Comparison of ENCODE assay signal across 27 mouse cellular contexts in the genomic region with DNA sequence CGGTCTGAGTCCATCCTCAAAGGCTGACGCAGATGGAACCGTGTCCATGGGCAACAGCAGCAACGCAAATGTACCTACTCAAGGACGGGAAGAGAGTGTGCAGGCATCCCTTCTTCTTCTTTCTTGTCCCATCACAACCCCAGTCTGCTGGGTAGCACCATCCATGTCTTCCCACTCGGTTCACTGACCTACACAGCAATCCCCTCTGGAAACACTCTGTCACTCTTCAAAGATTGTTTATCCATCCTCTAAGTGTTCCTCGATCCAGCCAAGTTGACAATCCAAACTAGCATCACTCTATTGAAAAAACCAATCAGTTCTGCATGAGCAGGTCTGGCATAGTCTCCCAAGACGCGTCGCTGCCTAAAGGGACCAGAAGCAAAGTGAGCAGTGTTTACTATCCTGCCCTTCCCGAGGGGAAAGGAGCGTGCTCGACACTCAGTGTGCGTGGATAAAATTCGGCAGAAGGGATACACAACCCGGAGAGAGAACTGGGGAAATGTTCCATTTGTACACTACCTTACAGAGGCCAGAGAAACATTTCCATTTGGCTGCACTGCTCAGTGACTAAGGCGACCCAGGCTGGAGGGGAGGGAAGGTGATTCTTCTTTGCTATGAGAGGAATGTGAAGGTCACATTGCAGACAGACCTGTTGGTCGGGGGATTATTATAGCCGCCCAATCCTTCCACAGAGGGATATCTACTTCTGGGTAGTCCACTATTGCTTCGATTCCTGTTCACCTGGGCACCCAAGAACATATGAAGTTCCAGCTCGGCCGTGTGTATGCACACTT. TPM values are rescaled to one million over a fixed set of nuclear protein-coding genes. Genes with fewer than 3 reads are reported as not detected.
A peak's percentile ranks its signal among the peaks of the same experiment; 100 is the strongest.
DNase-seq lines count a peak whose midpoint lies in the region; ATAC-seq and TF ChIP-seq lines count a peak whose summit lies in the region.
"Had no signal": no experiment of that assay in that cellular context is flagged by ENCODE, and none has a peak within 500 bp of the region (broad histone marks: within the 10 kb centered on the region; RNA-seq: fewer than 3 reads in every experiment).

No protein-coding gene starts in this region.

- no peak for TF ChIP-seq CTCF in kidney, postnatal 0 days (IDR thresholded peaks at IDR 0.05; ENCODE audit: low read depth)

- peaks cover 8% of the 10 kb centered on the region for H3K4me1 ChIP-seq in kidney, postnatal 0 days (replicated peaks; ENCODE audit: insufficient read depth, low read length)
- H3K4me1 ChIP-seq: embryonic facial prominence, embryonic 12.5 days; forebrain, embryonic 12.5 days; hindbrain, embryonic 15.5 days had no signal

- H3K4me2 ChIP-seq in kidney, postnatal 0 days (ENCODE audit: low read length) = no peak overlapping the region
- H3K4me2 ChIP-seq: embryonic facial prominence, embryonic 12.5 days; forebrain, embryonic 12.5 days; heart, embryonic 11.5 days; heart, embryonic 15.5 days; hindbrain, embryonic 15.5 days had no signal

- 63% methylated on average over 22 of the region's 22 CpGs for WGBS in kidney, postnatal 0 days

- peak overlapping the region; percentile 74 for H3K27ac ChIP-seq in kidney, postnatal 0 days
- H3K27ac ChIP-seq: embryonic facial prominence, embryonic 12.5 days; forebrain, embryonic 12.5 days; heart, adult 2 months; heart, embryonic 15.5 days; hindbrain, embryonic 10.5 days; hindbrain, embryonic 15.5 days had no signal

- H3K27me3 ChIP-seq in kidney, postnatal 0 days (ENCODE audit: insufficient read depth, low read length) = no peaks in the 10 kb centered on the region
- H3K27me3 ChIP-seq: embryonic facial prominence, embryonic 12.5 days; forebrain, embryonic 12.5 days; heart, embryonic 15.5 days; hindbrain, embryonic 15.5 days had no signal

- no peaks in the 10 kb centered on the region for H3K9me3 ChIP-seq in kidney, postnatal 0 days (replicated peaks; ENCODE audit: low read length)
- H3K9me3 ChIP-seq: embryonic facial prominence, embryonic 12.5 days; heart, embryonic 15.5 days; hindbrain, embryonic 10.5 days; hindbrain, embryonic 15.5 days had no signal

- DNase-seq in kidney, adult 9 months = peak; percentile 63
- DNase-seq in kidney, adult 8-10 months = no peak
- peak; percentile 32 for DNase-seq in lung, postnatal 10 days
- no peak for DNase-seq in lung, postnatal 36 days
- peak; percentile 43 for DNase-seq in kidney, postnatal 0 days (ENCODE audit: low spot score)
- DNase-seq in kidney, postnatal 14 days = peak; percentile 41
- no peak for DNase-seq in heart, postnatal 25 days (ENCODE audit: low spot score)
- DNase-seq: adrenal gland, adult 8-10 months; adrenal gland, postnatal 36 days; cerebellum, adult 11 months; cerebellum, adult 8-10 months; cerebellum, postnatal 14 days; embryo, embryonic 11 days; gastrocnemius, postnatal 14 days; heart, adult 2 months; heart, postnatal 14 days had no signal

- no peak overlapping the region for H3K4me3 ChIP-seq in kidney, postnatal 0 days (replicated peaks; ENCODE audit: low read depth, low read length)
- H3K4me3 ChIP-seq: embryonic facial prominence, embryonic 12.5 days; forebrain, embryonic 12.5 days; heart, adult 2 months; heart, embryonic 15.5 days; hindbrain, embryonic 10.5 days; hindbrain, embryonic 15.5 days had no signal

- no peaks in the 10 kb centered on the region for H3K36me3 ChIP-seq in kidney, postnatal 0 days (ENCODE audit: insufficient read depth, low read length)
- H3K36me3 ChIP-seq: embryonic facial prominence, embryonic 12.5 days; forebrain, embryonic 12.5 days; heart, embryonic 15.5 days; hindbrain, embryonic 10.5 days; hindbrain, embryonic 15.5 days had no signal

- no peak overlapping the region for H3K9ac ChIP-seq in kidney, postnatal 0 days (ENCODE audit: low read depth, low read length)
- H3K9ac ChIP-seq: embryonic facial prominence, embryonic 12.5 days; forebrain, embryonic 12.5 days; heart, embryonic 15.5 days; hindbrain, embryonic 15.5 days had no signal

- no peak; the same call in 1 of the 2 replicates for ATAC-seq in kidney, postnatal 0 days (replicated peaks; ENCODE audit: low FRiP score, low read depth)
- ATAC-seq: forebrain, embryonic 16.5 days had no signal

- intact Hi-C loops in heart, postnatal 25 days (cut with DNase I) = no loop called here

RNA-seq across cellular contexts. Expression of gene Tmem174, which starts 10.8 kb away (rescaled TPM):
- polyA plus RNA-seq in kidney, postnatal 0 days (2015; fragmentation: Nextera tagmentation; extraction: Ambion mirVana) = 102 and 105 TPM in 2 replicates
- total RNA-seq in heart, postnatal 25 days (2021) = not detected
- total RNA-seq: adrenal gland, adult 8-10 months; adrenal gland, postnatal 36 days; common myeloid progenitor, adult 5-6 weeks; ES-E14; gastrocnemius, adult 18-20 months; gastrocnemius, postnatal 14 days; heart, adult 2 months; heart, postnatal 14 days had no signal
- polyA plus RNA-seq: embryonic facial prominence, embryonic 12.5 days; forebrain, embryonic 12.5 days; forebrain, embryonic 16.5 days; gonadal fat pad, adult 2 months; heart, adult 2 months; heart, embryonic 15.5 days; hindbrain, embryonic 10.5 days; hindbrain, embryonic 15.5 days had no signal

RNA-seq across cellular contexts. Expression of gene Tmem171, which starts 46.7 kb away (rescaled TPM):
- 21.5 and 24.6 TPM in 2 replicates for polyA plus RNA-seq in kidney, postnatal 0 days (2015; fragmentation: Nextera tagmentation; extraction: Ambion mirVana)
- 10 to 100 TPM in 1 of 2 experiments, 1 to 10 TPM in 1; 3.2 to 10.6 TPM for total RNA-seq in heart, postnatal 25 days (2021)
- total RNA-seq: ES-E14 had no signal
- polyA plus RNA-seq: embryonic facial prominence, embryonic 12.5 days; forebrain, embryonic 12.5 days; forebrain, embryonic 16.5 days; hindbrain, embryonic 10.5 days; hindbrain, embryonic 15.5 days had no signal

Comparison
In these comparisons a context has a peak if more than half of its experiments do, and no peak if none do; other contexts are left out.
1. DNase-seq: peak in kidney, adult 9 months (single experiment), lung, postnatal 10 days (single experiment), kidney, postnatal 0 days (single experiment) and kidney, postnatal 14 days (single experiment); none in kidney, adult 8-10 months (0 of 2), lung, postnatal 36 days (single experiment) and heart, postnatal 25 days (single experiment).